Mouse (Mus musculus): ENCODE results near the gene Shh.

- TF ChIP-seq GATA1 (IDR thresholded peaks at IDR 0.05; ENCODE audit: borderline replicate concordance, low read length) (no peak), FLI1 (IDR thresholded peaks at IDR 0.05; ENCODE audit: low read length) (no peak)
Measured at GRCm38 (mm10) chr5:28476389-28477379, 9.6 kb upstream of the Shh start.
